Mouse (Mus musculus) hindbrain, embryonic 11.5 days (tissue): ENCODE data around the gene Mcoln2. TPM values are rescaled to one million over a fixed set of nuclear protein-coding genes. Genes with fewer than 3 reads are reported as not detected.

Experiments used
- ATAC-seq: fragments of 200-750 bp; cut with Nextera tagmentation; 2 replicates; pipeline ENCODE4 v1.8.0; 2017; ENCODE audit warnings: mild to moderate bottlenecking, moderate TSS enrichment, moderate library complexity; ENCODE audit not compliant: low FRiP score
- DNase-seq: peaks from one replicate; pipeline ENCODE4 v3.0.0-alpha.2; 2015; ENCODE audit warnings: low spot score
- H3K27ac ChIP-seq: fragments of 300-500 bp; sonication (generic); 2 replicates; pipeline ENCODE4 v1.5.1; 2014; ENCODE audit warnings: mild to moderate bottlenecking, low read depth, low read length
- H3K27me3 ChIP-seq: fragments of 300-500 bp; sonication (generic); 2 replicates; pipeline ENCODE4 v1.6.1; 2014; ENCODE audit warnings: mild to moderate bottlenecking, low read length, moderate library complexity, mixed read lengths; ENCODE audit not compliant: control insufficient read depth, insufficient read depth
- H3K36me3 ChIP-seq: fragments of 300-500 bp; sonication (generic); 2 replicates; pipeline ENCODE4 v1.6.1; 2014; ENCODE audit warnings: mild to moderate bottlenecking, low read length, moderate library complexity, mixed read lengths; ENCODE audit not compliant: control insufficient read depth, insufficient read depth
- H3K4me1 ChIP-seq: fragments of 300-500 bp; sonication (generic); replicated peaks from 2 replicates; pipeline ENCODE4 v1.6.1; 2014; ENCODE audit warnings: low read length, mixed read lengths; ENCODE audit not compliant: control insufficient read depth, insufficient read depth
- H3K4me2 ChIP-seq: fragments of 300-500 bp; sonication (generic); replicated peaks from 2 replicates; pipeline ENCODE4 v1.6.1; 2014; ENCODE audit warnings: mild to moderate bottlenecking, low read depth, low read length
- H3K4me3 ChIP-seq: fragments of 300-500 bp; sonication (generic); 2 replicates; pipeline ENCODE4 v1.5.1; 2014; ENCODE audit warnings: low read depth, low read length
- H3K9ac ChIP-seq: fragments of 300-500 bp; sonication (generic); 2 replicates; pipeline ENCODE4 v1.6.1; 2014; ENCODE audit warnings: low read depth, low read length
- H3K9me3 ChIP-seq: fragments of 300-500 bp; sonication (generic); 2 replicates; pipeline ENCODE4 v1.6.1; 2016; ENCODE audit warnings: low read length; ENCODE audit not compliant: control insufficient read depth
- WGBS: fragments of 180-500 bp; shearing (Covaris S2); extraction: QIAGEN DNeasy Blood & Tissue Kit; methylation state at CpG from one replicate; pipeline ENCODE4 v1.1.7; 2014; 5-methylcytosine and 5-hydroxymethylcytosine counted together
- polyA plus RNA-seq: library from polyadenylated mRNA; unstranded; fragments of >200 nt; fragmentation: Nextera tagmentation; extraction: Ambion mirVana; gene quantifications from 2 replicates; pipeline ENCODE4 v1.2.1, GENCODE M21; 2014

Gene Mcoln2
- polyA plus RNA-seq, 1 experiment from 2014 or later: 0.28 TPM

DNA sequence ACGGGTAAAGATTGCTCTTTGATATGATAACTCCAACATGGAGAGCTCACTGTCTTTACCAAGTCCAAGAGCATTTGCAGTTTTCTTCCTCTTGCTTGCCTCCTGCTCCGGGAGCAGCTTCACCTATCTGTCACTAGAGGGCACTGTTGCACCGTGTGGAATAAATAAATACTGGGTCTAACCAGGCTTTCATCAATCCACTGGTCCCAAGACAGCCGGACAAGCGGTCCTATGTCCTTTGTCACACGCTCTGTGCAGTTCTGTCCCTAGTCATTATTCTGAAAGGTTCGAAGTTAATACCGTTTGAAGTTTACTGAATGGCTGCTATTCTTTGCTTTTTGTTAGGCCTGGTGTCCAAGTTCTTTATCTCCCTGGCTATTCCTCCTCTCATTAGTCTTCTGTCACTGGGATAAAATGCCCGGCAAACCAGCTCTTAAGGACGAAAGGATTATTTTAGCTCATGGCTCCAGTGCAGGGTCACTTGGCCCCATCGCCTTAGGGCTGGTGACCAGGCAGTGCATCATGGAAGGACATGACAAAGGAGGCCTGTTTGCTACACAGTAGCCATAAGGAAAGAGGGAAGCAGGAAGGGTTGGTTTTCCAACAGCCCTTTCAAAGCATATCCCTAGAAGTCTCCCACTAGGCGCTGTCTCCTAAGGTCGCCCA, 35.5 kb downstream of the Mcoln2 start:
- Histone ChIP-seq H3K9ac (0 out of 2 replicates have a peak overlapping the region, but pooled peaks have one; percentile 8), H3K36me3 (no peaks in the 10 kb centered on the region), H3K4me1 (no peaks in the 10 kb centered on the region), H3K9me3 (no peaks in the 10 kb centered on the region), H3K4me3 (no peak overlapping the region), H3K27ac (no peak overlapping the region), H3K4me2 (no peak overlapping the region), H3K27me3 (peaks cover 13% of the 10 kb centered on the region; the same call in 1 of the 2 replicates)
- peak; percentile 84 for DNase-seq
- WGBS: 25% methylated on average over 13 of the region's 13 CpGs
- peak; percentile 80 for ATAC-seq

- ATAC-seq (no peak), DNase-seq (no peak)
- peaks cover 13% of the 10 kb centered on the region; the same call in 1 of the 2 replicates for H3K27me3 ChIP-seq
- H3K27ac ChIP-seq: no peak overlapping the region
- no peaks in the 10 kb centered on the region for H3K36me3 ChIP-seq
- H3K9ac ChIP-seq: no peak overlapping the region
- no peaks in the 10 kb centered on the region for H3K9me3 ChIP-seq
- H3K4me1 ChIP-seq: no peaks in the 10 kb centered on the region
- no peak overlapping the region for H3K4me2 ChIP-seq
- no peak overlapping the region for H3K4me3 ChIP-seq
- WGBS: 85% methylated on average over 10 of the region's 10 CpGs
Measured at GRCm38 (mm10) chr3:146186033-146186432, 36.4 kb downstream of the Mcoln2 start.

DNA sequence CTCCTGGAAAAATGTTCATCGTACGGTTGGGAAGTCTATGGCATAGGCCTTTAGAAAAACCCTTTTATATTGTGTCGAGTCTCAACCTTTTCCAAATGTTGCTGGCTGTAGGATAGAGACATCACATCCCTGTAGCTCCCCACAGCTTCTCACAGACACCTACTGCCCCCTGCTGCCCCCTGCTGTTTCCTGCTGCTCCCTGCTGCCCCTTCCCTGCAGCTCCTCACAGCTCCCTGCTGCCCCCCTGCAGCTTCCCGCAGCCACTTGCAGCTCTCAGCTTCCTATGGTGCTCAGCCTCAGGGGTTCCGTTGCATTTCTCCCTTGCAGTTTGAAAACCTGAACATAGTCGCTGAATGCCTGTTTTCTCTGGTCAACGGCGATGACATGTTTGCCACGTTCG, 40.3 kb downstream of the Mcoln2 start:
- H3K4me3 ChIP-seq: no peak overlapping the region
- no peak for DNase-seq

DNA sequence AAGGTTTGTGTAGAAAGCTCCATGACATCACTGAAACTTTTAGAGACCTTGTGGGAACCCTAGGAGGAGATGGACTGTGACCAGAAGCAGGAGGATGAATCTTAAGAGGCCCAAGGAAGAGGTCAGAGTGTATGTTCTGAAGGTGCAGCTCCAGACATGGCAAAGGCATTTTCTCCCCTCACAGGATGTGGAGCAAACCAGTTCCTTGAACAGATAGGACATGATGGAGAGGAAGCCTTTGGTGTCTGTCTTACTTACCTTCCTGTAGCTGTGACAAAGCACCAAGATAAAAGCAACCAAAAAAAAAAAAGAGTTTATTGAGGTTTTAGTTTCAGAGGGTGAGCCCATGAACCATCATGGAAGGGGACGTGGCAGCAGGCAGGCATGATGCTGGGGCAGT, 42.9 kb downstream of the Mcoln2 start:
- WGBS: 78% methylated on average over 1 of the region's 1 CpGs
- no peak overlapping the region for H3K27ac ChIP-seq

More for the DNA sequence above, 40.3 kb downstream of the Mcoln2 start:
- H3K9ac ChIP-seq: no peak overlapping the region
- H3K27me3 ChIP-seq: no peaks in the 10 kb centered on the region; the same call in 1 of the 2 replicates
- no peak overlapping the region for H3K27ac ChIP-seq
- ATAC-seq: no peak
- H3K36me3 ChIP-seq: no peaks in the 10 kb centered on the region
- H3K4me1 ChIP-seq: no peaks in the 10 kb centered on the region
- H3K9me3 ChIP-seq: no peaks in the 10 kb centered on the region
- H3K4me2 ChIP-seq: no peak overlapping the region
- WGBS: 63% methylated on average over 10 of the region's 10 CpGs

GRCm38 (mm10) chr3:146195153-146195552, 45.5 kb downstream of the Mcoln2 start:
- Histone ChIP-seq H3K4me2 (no peak overlapping the region), H3K4me3 (no peak overlapping the region), H3K27me3 (0 out of 2 replicates have a peak, but pooled peaks cover 2% of the 10 kb centered on the region), H3K4me1 (no peaks in the 10 kb centered on the region), H3K27ac (no peak overlapping the region), H3K36me3 (no peaks in the 10 kb centered on the region), H3K9ac (no peak overlapping the region), H3K9me3 (no peaks in the 10 kb centered on the region)
- DNase-seq: no peak
- no peak for ATAC-seq
- 89% methylated on average over 5 of the region's 5 CpGs for WGBS

More for the DNA sequence above, 42.9 kb downstream of the Mcoln2 start:
- no peaks in the 10 kb centered on the region for H3K36me3 ChIP-seq
- H3K9ac ChIP-seq: no peak overlapping the region
- DNase-seq (no peak), ATAC-seq (no peak)
- H3K4me2 ChIP-seq: no peak overlapping the region
- no peaks in the 10 kb centered on the region for H3K4me1 ChIP-seq
- H3K4me3 ChIP-seq: no peak overlapping the region
- H3K9me3 ChIP-seq: no peaks in the 10 kb centered on the region
- peaks cover 2% of the 10 kb centered on the region; the same call in 1 of the 2 replicates for H3K27me3 ChIP-seq

GRCm38 (mm10) chr3:146196301-146196700, 46.7 kb downstream of the Mcoln2 start:
- no peak overlapping the region for H3K27ac ChIP-seq
- H3K36me3 ChIP-seq: no peaks in the 10 kb centered on the region
- no peaks in the 10 kb centered on the region for H3K4me1 ChIP-seq
- 0 out of 2 replicates have a peak, but pooled peaks cover 2% of the 10 kb centered on the region for H3K27me3 ChIP-seq
- no peak overlapping the region for H3K4me2 ChIP-seq
- no peak overlapping the region for H3K9ac ChIP-seq
- 40% methylated on average over 6 of the region's 6 CpGs for WGBS
- H3K9me3 ChIP-seq: no peaks in the 10 kb centered on the region
- no peak for ATAC-seq
- no peak for DNase-seq
- no peak overlapping the region for H3K4me3 ChIP-seq

- Histone ChIP-seq H3K27ac (no peak overlapping the region), H3K4me2 (no peak overlapping the region), H3K9me3 (no peaks in the 10 kb centered on the region), H3K27me3 (0 out of 2 replicates have a peak, but pooled peaks cover 2% of the 10 kb centered on the region), H3K9ac (no peak overlapping the region), H3K36me3 (no peaks in the 10 kb centered on the region), H3K4me3 (no peak overlapping the region), H3K4me1 (no peaks in the 10 kb centered on the region)
- WGBS: 79% methylated on average over 17 of the region's 17 CpGs
- no peak for ATAC-seq
- DNase-seq: no peak
Measured at GRCm38 (mm10) chr3:146196780-146197743, 47.4 kb downstream of the Mcoln2 start.

GRCm38 (mm10) chr3:146197785-146198184, 48.2 kb downstream of the Mcoln2 start:
- H3K4me3 ChIP-seq: no peak overlapping the region
- H3K9me3 ChIP-seq: no peaks in the 10 kb centered on the region
- no peak overlapping the region for H3K9ac ChIP-seq
- H3K4me1 ChIP-seq: no peaks in the 10 kb centered on the region
- H3K4me2 ChIP-seq: no peak overlapping the region
- H3K27me3 ChIP-seq: 0 out of 2 replicates have a peak, but pooled peaks cover 2% of the 10 kb centered on the region
- 90% methylated on average over 12 of the region's 12 CpGs for WGBS
- H3K27ac ChIP-seq: no peak overlapping the region
- H3K36me3 ChIP-seq: no peaks in the 10 kb centered on the region
- ATAC-seq (no peak), DNase-seq (no peak)
